Mouse (Mus musculus) frontal cortex, adult 2 months (tissue): ENCODE data around the gene Trappc6a. TPM values are rescaled to one million over a fixed set of nuclear protein-coding genes. Genes with fewer than 3 reads are reported as not detected.
"Not testable (repeated sequence)": the region's sequence is repeated elsewhere in the genome, so short reads cannot be mapped to it uniquely, and the experiment has no call there.

ENCODE experiments used
- DNase-seq, 2 experiments: peaks; one replicate each; pipeline ENCODE4 v3.0.0; 2022; ENCODE audit warnings: low spot score in 1 of 2; ENCODE audit errors: extremely low spot score in 1 of 2
- polyA plus RNA-seq: library from polyadenylated mRNA; depleted of rRNA; stranded (reverse); fragments of >200 nt; gene quantifications from 2 replicates; pipeline ENCODE4 v1.2.3, GENCODE M21; 2012

The Trappc6a gene
- polyA plus RNA-seq, 1 experiment = 23.7 TPM

DNA sequence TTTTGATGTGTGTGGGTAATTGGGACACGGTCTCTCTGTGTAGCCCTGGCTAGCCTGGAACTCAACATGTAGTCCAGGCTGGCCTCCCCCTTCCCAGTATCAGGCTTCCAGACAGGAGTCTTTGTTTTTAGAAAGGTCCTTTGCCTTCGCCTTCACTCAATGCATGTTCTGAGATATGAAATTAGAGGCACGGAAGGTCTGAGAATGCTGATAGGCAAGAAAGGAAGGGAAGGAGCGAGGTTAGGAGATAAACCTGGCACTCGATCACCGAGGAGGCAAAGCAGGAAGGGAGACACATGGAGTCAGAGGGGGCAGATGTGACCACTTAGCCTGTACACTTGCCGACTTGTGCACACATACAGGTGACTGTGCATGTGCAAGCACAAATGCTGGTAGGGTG lies 21.6 kb upstream of the Trappc6a start:
- DNase-seq = no peak

DNA sequence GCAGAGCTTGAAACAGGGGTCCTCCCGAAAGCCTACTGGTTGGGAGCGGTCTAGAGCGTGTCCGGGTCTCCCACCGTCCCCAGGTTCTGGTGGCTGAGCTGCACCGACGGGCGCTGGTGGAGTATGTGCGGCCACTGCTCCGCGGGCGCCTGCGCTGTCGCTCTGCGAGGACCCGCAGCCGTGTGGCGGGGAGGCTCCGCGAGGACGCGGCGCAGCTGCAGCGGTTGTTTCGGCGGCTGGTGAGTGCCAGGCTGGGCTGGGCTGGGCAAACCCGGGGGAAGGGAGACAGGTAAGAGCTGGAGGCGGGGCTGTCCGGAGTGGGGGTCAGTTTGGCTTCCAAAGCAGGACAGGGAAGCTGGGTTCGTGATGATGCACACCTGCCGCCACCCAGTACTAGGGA lies 18.7 kb upstream of the Trappc6a start:
- DNase-seq = no peak

DNA sequence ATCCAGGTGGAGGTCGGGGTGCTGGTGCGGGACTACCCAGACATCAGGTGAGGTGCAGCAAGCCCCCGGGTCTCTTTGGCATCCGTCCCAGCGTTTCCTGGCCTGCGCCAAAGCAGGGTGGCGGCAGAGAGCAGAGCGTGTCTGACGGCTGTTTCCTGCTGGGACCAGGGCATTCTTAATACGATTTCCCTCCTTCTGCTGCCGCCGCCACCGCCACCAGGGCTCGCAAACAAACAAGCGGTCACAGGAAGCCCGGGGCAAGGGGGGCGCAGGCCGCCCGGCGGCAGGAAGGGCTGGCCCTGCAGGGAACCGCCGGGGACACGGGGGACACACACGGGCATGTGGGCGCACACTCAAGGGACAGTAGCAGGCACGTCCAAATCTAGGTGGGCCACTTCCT lies 16.5 kb upstream of the Trappc6a start:
- DNase-seq = no peak

DNA sequence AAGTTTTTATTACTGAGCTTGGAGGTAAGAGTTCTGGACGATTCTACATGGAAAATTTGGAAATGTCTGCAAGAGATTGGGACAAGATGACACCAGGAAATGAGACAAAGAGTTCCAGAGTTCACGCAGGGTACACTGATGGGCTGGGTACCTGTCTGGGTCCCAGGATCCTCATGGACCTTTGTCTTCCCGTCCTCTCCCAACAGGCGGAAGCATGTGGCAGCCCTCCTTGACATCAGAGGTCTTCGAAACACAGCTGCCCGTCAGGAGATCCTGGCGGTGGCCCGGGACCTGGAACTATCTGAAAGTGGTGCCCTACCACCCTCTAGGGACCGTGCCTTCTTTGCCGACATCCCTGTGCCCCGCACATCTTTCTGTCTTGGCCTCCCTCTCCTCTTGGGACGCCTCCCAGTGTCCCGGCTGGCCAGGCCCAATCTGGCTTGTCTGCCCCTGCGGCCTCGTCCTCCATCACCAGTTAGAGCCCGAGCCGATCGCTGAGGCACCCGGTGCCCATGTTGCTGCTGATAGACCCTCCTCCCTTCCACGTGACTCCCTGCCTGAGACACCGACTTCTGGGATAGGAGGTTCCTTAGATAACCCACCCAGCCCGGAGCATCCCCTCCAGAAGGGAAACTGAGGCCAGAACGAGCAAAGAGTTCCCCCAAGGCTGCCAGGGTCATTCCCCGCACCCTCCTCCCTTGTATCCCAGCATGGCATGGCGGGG lies 13.3 kb upstream of the Trappc6a start:
- DNase-seq = no peak

DNA sequence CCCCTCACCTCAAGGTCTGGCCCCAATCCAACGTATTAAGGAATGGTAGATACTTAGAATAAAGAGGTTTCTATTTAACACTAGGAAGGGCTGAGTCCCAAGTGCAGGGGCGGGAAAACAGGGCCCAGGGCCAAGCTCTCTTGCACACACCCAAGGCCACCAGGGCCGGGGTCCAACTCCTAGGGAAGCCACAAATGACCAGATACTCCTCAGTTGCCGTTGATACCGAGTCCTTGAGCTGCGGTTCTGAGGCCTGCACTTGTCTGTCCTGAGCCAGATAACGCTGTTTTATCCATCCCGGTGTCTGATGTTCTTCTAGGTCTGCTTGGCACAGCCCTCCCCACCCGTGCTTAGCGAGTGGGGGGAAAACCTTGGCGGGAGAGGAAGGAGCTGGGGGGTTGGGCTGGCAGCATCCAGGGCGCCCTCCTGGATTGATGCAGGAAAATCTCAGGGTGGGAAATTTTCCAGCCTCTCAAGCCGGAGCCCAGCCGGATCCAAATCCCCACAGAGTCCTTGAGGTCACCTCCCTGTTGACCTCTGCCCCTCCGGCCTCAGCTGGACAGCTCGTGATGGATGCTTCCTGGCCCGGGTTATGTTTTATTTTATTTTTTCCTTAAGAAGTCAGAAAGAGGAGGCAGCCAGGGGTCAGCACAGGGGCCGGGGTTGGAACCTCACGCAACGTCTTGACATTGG lies 12.5 kb upstream of the Trappc6a start:
- no peak for DNase-seq

DNA sequence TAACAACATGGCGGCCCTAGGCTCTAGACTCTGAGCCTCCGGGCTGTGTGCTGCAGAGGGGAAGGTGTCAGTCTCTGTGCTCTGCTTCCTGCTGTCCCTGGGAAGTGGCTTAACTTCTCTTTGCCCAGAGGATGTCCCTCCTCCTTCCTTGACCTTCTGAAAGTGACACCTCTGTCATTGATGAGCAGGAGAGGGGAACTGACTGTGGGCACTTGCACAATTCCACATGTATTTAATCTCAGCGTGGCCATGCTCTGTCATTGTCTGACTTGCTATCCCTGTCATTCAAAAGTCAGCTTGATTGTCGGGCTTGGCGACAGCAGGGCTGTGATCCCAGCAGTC lies 12.0 kb upstream of the Trappc6a start:
- no peak for DNase-seq

DNA sequence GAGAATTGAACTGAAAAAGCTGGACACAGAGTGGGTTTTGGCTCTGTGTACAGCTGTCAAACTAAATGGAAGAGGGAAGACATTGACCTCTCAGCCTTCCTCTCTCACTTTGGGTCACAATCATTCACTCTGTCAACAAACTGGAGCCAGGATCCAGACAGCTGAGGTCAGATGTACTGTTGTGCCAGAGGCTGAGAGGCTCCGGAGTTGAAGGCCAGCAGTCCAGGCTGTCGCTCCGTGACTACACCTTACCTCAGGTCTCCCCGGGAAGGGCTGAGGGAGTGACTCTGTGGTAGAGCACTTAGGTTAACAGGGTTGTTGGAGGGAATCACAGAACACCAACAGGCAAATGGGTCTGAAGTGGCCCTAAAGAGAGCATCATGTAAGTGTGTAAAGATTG lies 9.9 kb upstream of the Trappc6a start:
- DNase-seq = no peak

DNA sequence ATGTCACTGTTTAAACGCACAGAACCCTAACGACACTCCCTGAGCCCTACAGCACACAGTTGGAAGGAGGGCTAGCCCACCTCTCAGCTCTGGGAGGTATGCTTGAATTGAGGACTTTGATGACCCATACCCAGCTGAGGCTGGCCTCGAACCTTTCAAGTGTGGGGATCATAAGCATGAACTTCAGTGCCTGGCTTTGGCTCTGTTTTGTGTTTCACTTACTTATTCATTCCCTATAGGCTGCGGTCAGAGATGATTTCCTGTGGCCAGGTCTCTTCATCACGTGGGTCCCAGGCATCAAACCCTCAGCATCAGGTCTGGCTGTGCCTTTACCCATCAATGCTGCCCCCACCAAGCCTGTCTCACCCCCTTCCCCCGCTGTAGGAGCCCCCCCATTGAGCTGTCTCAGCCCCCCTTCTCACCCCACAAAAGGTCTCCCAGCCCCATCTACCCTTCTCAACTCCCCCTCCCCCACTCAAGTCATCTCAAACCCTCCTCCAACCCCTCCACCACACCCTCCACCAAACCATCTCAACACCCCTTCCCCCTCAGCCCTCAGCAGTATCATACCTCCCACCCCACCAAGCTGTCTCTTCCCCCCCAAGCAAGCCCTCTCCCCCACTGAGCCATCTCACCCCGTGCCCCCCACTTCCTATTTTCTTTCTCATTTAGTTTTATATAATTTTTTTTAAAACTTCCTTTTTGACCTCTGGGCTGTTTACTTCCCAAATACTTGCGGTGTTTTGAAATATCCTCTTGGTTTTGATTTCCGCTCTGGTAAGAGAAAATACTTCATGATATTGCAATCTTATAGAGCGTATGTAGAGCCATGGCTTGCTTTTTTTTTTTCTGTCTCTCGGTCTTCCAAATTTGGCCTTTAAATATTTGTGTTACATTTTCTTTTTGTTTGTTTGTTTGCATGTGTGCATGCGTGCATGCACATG lies 7.5 kb upstream of the Trappc6a start:
- no peak for DNase-seq

DNA sequence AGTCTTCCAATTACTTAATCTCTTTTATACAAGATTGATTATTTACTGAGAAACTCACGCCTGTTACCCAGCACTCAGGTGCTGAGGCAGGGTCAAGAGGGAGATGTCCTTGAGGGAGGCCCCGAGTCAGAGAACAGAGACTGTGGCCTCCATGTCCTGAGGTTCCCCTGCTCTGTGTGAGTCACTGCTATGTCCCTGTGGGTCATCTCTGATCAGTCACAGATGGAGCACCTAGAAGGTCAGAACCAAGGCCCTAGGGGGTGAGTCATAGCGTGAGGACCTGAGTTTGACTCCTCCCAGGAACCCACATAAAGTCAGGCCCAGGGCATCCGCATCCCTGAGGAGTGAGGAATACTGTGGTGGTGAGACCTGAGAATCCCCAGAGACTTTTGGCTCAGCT lies 6.5 kb upstream of the Trappc6a start:
- DNase-seq = no peak

DNA sequence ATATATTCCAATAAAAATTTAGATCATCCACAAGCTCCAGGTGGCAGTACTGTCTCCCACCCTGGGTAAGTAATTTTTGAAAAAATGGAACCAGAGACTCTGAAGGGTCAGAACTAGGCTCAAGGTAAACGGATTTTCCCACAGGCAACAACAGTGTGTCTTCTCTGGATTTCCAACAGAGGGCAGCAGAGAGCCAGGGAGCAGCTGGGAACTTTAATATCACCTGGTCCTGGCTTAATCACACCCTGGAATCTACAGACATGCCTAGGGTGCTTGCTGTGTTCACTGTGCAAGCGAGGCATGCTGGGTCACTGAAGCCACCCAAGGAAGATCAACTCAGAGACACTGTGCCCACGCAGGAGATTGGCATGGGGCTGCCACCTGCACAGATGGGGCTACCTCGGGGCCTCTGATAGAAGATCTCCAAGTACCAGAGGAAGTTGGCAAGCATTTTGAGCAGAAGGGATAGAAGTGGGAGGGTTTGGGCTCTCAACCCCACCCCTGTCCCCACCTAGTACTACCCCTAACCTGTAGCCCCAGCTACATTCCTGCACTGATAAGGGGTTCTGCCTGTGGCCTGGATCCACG lies 4.6 kb upstream of the Trappc6a start:
- peak in 1 of 2 experiments; percentile 66 for DNase-seq

DNA sequence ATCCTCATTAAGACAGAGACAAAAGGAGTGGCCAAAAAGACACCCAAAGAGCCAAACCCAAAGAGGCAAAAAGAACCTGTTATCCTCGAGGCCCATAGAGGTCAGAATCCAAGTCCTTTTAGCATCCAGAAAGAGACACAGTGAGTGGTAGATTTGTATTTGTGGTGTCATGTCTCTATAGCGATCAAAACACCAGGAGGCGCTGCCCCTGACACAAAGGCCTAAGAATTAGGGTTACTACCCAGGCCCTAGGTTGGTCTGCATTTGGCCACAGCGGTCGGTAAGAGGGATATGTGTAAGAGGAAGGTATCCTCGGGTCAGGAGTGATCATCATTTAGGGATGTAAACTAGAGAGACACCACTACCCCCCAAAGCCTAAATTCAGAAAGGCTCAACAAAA lies 1.9 kb upstream of the Trappc6a start:
- no peak for DNase-seq

DNA sequence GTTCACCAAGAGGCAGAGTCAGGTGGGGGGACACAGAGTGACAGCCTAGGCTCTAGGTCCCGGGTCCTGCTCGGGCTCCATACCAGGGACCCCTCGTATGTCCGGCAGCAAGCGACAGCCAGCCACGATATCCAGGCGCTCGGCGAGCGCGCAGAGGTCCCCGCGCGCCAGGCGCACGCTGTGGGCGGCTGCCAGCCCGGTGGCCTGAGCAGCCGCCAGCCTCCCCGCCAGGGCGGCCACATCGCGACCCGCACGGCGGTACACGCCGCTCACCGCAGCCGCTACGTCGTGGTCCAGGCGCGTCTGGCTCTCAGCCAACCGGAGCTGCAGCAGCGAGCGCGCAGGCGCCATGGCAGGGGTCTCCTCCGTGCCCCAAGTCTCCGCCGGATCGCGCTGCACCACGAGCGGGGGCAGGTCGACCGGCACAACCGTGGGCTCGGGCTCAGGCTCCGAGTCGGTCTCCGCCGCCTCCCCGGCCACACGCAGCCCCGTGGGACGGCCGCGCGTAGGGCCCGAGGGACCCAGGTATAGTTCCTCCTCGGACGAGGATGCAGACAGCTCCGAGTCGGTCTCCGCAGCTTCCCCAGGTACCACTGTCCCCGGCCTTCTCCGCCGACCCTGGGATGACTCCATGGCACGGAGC lies 1.1 kb upstream of the Trappc6a start:
- DNase-seq = peak in 1 of 2 experiments; percentile 46

DNA sequence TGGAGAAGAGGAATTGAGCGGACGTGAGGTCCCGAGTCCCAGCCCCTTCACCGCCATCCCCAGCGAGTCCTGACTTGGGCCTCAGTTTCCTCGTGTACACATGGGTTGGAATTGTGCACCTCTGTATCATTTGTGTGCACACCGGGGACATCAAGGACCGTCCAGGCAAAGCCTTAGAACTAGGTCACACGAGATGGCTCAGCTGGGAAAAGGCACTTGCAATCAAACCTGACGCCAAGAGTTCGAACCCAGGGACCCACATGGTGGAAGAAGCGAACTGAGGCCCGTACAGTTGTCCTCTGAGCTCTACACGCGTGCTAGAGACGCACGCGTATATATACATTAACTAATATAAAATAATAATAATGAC lies 598 bp upstream of the Trappc6a start:
- no peak for DNase-seq

DNA sequence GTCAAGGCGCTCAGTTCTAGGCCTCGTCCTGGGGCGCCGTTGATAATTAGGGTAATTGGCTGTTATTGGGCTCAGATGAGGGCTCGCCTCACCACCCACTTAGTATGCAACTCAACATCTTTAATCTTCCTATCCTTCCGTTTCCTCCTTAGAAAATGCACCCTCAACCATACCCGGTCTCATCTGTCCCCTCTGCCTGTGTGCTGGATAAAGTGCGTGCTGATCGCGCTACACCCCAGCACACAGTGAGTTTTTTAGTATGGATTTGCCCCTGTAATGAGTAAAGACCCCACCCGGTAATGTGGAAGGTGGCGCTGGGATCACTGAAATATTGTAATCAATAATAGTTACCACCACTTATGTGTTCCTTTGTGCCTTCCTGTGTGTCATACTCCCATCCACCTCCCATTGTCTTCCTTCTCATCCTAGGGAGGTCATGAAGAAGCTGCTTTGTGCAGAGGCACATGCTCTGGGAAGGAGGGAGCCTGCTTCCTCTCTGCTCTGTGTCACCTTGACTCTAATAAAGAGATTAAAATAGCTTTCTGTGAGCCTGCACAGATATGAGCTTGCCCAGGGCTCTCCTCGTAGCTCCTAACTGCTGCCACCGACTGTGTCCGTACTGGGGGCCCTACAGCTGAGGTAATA lies 851 bp downstream of the Trappc6a start:
- no peak for DNase-seq

DNA sequence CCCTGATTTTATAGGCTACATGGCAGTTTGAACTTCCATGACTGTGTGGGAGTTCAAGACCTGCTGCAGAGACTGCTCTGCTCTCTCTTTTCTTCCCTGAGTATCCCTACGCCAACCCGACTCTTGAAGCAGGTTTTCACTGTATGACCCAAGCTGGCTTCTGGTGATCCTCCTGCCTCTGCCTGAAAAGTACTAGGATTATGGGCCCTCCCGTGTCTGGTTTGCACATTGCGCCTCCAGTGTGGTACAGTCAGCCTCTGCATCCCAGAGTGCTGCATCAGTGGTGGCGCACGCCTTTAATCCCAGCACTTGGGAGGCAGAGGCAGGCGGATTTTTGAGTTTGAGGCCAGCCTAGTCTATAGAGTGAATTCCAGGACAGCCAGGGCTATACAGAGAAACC lies 1.6 kb downstream of the Trappc6a start:
- no peak for DNase-seq

DNA sequence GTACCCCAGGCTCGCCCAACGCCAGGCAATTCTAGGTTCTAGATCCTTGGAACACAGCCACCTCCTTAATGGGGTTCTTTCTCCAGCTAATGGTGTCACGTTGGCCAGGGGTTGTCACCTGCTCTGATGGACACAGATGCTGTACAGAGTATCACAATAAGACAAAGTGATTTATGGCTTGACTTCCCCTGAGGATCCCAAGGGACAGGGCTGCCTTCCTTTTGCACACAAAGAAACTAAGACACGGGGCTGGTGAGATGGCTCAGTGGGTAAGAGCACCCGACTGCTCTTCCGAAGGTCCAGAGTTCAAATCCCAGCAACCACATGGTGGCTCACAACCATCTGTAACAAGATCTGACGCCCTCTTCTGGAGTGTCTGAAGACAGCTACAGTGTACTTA lies 3.7 kb downstream of the Trappc6a start:
- DNase-seq = not testable (repeated sequence)

DNA sequence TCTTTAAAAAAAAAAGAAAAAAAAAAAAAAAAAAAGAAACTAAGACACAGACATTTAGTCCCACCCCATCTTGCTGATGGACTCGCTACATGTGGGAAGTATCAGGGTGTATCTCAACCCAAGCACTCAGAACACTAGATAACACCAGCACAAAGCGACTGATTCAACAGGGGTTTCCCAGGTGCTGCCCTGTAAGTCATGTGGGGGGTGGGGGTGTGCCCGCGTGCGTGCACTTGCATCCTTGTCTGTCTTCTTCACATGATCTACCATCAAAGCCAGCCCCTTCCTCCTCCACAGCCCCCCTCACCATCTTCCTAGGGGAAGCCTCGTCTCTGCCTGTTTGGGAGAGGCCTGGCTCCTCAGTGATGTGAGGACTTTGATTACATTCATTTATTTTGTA lies 4.2 kb downstream of the Trappc6a start:
- no peak for DNase-seq

DNA sequence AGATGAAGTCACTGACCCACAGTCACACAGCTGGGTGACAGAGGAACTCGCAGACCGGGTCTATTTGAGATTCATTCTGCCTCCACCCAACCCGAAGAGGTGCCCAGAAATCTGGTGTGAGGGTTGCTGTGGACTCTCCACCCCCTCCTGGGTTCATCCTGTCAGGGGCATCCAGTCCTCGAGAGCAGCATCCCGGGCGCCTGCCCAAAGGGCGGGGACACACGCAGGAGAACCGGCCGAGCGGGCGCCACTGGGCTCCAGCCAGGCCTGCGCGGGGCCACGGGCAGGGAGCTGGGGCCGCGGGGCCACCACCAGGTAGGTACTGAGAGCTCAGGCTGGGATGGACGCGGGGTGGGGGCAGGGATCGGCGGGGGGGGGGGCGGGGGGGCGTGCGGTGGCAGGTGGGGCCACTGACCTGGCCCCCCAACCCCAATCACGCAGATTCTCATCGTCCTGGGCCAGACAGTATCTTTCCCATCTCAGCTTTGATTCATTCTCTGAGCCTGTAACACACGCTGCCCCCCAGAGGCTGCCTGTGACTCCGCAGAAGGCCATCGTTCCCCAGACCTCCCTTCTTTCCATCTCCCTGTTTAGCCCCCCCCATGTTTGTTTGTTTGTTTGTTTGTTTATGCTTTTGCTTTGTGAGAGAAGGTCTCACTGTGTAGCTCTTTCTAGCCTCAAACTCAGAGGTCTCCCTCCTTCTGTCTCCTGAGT lies 9.6 kb downstream of the Trappc6a start, which contains the start of gene Nkpd1:
Gene Nkpd1, plus strand, starts transcription at position 187 of the 714 bp plus-strand sequence.
- DNase-seq = no peak

DNA sequence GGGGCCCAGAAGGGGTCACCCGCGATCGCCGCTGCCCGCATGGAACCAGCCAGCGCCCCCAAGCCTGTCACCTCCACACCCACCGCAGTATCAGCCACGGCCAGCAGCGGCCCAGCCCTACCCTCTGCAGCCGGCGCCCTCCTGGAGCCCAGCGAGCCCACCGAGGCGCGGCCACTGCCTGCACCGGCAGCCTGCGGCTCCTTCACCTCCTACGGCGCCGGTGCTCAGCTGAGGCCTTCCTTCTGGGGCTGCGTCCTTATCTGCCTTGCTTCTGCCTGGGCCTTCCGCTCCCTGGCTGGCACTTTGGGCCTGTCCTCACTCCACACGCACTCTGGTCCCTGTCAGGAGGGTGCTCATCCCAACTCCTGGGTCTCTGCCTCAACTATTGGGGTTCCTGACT lies 11.8 kb downstream of the Trappc6a start:
- DNase-seq = no peak
